Mouse (Mus musculus) frontal cortex, adult (tissue): ENCODE data around the gene Olfr1197.

Source experiments
- ATAC-seq: cut with Nextera tagmentation; 2 replicates; pipeline ENCODE4 v1.9.2; 2017; ENCODE audit warnings: mild to moderate bottlenecking, moderate library complexity, mixed read lengths; ENCODE audit not compliant: low TSS enrichment

Gene Olfr1197

GRCm38 (mm10) chr2:88732266-88732665, at the start of gene Olfr1197:
Olfr1197 (minus strand) TSS chr2:88732366.
- ATAC-seq: no peak

GRCm38 (mm10) chr2:88770388-88770787, 38.2 kb upstream of the Olfr1197 start, which contains the start of gene Olfr1200:
Olfr1200 (minus strand) TSS chr2:88770488.
- no peak for ATAC-seq

DNA sequence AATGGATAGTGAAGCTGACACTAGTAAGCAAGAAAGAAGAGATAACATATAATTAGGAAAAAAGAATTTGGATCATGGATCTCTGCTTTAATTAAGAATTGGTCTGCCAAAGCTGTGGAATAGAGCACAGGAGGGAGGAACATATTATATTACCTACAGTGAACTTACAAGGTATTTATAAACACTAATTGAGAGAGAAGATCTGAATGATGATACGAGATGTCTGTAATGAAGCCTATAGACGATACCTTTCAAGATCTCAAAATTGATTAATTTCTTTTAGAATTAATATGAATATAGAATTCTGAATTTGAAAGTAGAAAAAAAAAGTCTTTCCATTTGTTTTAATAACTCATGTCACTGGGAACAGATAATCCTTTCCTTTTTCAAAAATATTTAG, 28.2 kb upstream of the Olfr1197 start, which contains the start of gene Olfr1199:
Gene Olfr1199, minus strand, starts transcription at position 101 of the 400 bp plus-strand sequence.
- ATAC-seq: no peak

DNA sequence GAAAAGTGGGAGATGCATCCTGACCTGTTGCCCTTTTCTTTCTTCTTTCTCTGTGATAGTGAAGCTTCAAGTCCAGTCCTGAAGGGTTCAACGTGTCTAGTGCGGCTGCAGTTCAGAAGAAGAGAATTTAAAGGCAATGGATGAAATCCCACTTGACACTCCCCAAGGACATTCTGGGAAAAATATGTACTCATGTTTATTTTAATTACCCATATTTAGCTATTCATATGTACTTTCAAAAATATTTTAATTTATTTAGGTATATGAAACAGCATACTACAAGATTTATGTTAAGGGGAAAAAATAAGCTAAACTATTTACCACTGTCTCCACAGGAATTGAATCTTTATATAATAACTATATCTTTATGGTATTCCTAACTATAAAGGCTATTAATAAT, 19.1 kb upstream of the Olfr1197 start, which contains the start of gene Olfr1198:
Gene Olfr1198, minus strand, starts transcription at position 101 of the 400 bp plus-strand sequence.
- no peak for ATAC-seq

DNA sequence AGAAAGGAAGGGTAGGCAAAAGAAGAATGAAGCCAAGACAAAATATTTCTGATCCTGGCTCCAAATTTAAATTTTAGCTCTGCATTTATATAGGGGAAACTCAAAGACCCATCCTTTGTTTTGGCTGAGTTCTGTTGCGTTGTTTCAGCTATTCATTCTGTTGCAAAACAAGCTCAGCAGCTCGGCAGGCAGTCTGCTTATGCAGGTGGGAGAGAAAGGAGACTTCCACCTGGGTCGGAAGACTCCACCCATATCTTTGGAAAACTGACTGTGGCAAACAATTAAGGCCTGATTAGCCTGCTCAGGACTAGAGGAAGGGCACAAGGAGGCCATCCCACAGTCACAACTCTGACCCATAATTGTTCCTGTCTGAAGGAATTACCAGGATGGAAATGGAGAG, 11.2 kb upstream of the Olfr1197 start:
- ATAC-seq: no peak

- no peak for ATAC-seq
Measured at GRCm38 (mm10) chr2:88704497-88704896, 27.7 kb downstream of the Olfr1197 start, which contains the start of gene Olfr1196. Olfr1196 (minus strand) TSS chr2:88704597.

GRCm38 (mm10) chr2:88689087-88689486, 43.1 kb downstream of the Olfr1197 start, which contains the start of gene Olfr1195:
Olfr1195 (minus strand) TSS chr2:88689187.
- no peak for ATAC-seq
